Mouse (Mus musculus) inflammation-experienced regulatory T-cells, adult 16 weeks (primary cell): ENCODE data around the gene Itprid2. TPM values are rescaled to one million over a fixed set of nuclear protein-coding genes. Genes with fewer than 3 reads are reported as not detected.

ENCODE experiments used
- polyA plus RNA-seq: library from polyadenylated mRNA; unstranded; fragments of 100-300 nt; shearing (Covaris generic); gene quantifications from one replicate; pipeline ENCODE4 v1.2.1, GENCODE M21; 2017

Itprid2 gene
- polyA plus RNA-seq = 2.5 TPM

GRCm38 (mm10) chr2:79634528-79635400 is at the start of gene Itprid2:
Gene Itprid2, plus strand, starts transcription at chr2:79635352.

DNA sequence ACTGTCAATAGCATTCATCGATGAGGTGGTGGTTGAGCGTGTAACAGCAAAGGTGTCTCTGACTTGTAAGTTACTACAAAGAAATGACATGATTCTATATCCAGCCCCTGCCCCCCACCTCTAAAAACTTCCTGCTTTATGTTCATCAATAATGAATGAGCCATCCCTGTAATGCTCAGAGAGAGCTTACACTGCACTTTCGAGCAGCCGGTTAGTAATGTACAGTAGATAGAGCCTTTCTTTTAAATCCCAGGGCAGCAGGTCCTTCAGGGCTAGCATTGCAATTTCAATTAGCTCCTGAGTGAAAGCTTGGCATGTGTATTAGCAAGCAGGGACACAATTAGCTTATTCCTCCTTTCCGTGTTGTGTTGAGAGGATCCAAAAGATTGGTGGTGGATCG is 72.4 kb downstream of the Itprid2 start, which contains the start of gene Ppp1r1c:
Gene Ppp1r1c (plus strand): TSS at position 206 of the 400 bp plus-strand sequence.

Other genes starting within 250 kb of the Itprid2 start
- not detected for gene Neurod1, start 178.6 kb upstream of the Itprid2 start, polyA plus RNA-seq
- 16.0 TPM for gene Cerkl, start 178.6 kb upstream of the Itprid2 start, polyA plus RNA-seq
- not detected for gene Ppp1r1c, start 72.4 kb downstream of the Itprid2 start, polyA plus RNA-seq